Mouse (Mus musculus) MEL (cell line): ENCODE measurements around the gene Aptx. TPM values are rescaled to one million over a fixed set of nuclear protein-coding genes. Genes with fewer than 3 reads are reported as not detected.

Experiments used
- DNase-seq: peaks from one replicate; pipeline ENCODE4 v3.0.0; 2011; ENCODE audit warnings: low read depth, low spot score
- H3K27ac ChIP-seq: 2 replicates; pipeline ENCODE4 v1.5.1; 2012; ENCODE audit warnings: low read depth, mild to moderate bottlenecking, control low read depth, low read length, moderate library complexity; ENCODE audit not compliant: control insufficient read depth
- H3K27me3 ChIP-seq, 2 experiments: fragments of 150-350 bp in 1 of 2; sonication (generic) in 1 of 2; 2 replicates each; pipeline ENCODE4 v1.6.1; 2012; ENCODE audit warnings: low read length in 2 of 2, mild to moderate bottlenecking in 2 of 2, improper control_type of control experiment in 1 of 2, moderate library complexity in 1 of 2; ENCODE audit not compliant: insufficient read depth in 2 of 2, control insufficient read depth in 1 of 2
- H3K36me3 ChIP-seq, 2 experiments: 2 replicates each; pipeline ENCODE4 v1.6.1; 2012 to 2014; ENCODE audit warnings: low read length in 2 of 2, improper control_type of control experiment in 1 of 2, inconsistent platforms in 1 of 2, mild to moderate bottlenecking in 1 of 2; ENCODE audit not compliant: insufficient read depth in 2 of 2, control insufficient read depth in 1 of 2
- H3K4me1 ChIP-seq, 2 experiments: fragments of 150-350 bp in 1 of 2; sonication (generic) in 1 of 2; 2 replicates each; pipeline ENCODE4 v1.6.1; 2012; ENCODE audit warnings: low read length in 2 of 2, improper control_type of control experiment in 1 of 2, mild to moderate bottlenecking in 1 of 2; ENCODE audit not compliant: insufficient read depth in 2 of 2, control insufficient read depth in 1 of 2
- H3K4me3 ChIP-seq, 2 experiments: fragments of 150-350 bp in 1 of 2; sonication (generic) in 1 of 2; 2 replicates each; pipeline ENCODE4 v1.5.1; 2012; ENCODE audit warnings: low read depth in 2 of 2, low read length in 2 of 2, mild to moderate bottlenecking in 2 of 2, moderate library complexity in 2 of 2, control low read depth in 1 of 2, improper control_type of control experiment in 1 of 2; ENCODE audit not compliant: control insufficient read depth in 1 of 2, insufficient read depth in 1 of 2
- H3K79me2 ChIP-seq: 2 replicates; pipeline ENCODE4 v1.6.1; 2012; ENCODE audit warnings: mild to moderate bottlenecking, low read length, moderate library complexity; ENCODE audit not compliant: control insufficient read depth, poor library complexity, insufficient read depth
- H3K9ac ChIP-seq: 2 replicates; pipeline ENCODE4 v1.6.1; 2012; ENCODE audit warnings: low read depth, mild to moderate bottlenecking, control low read depth, low read length, moderate library complexity; ENCODE audit not compliant: control insufficient read depth, poor library complexity, severe bottlenecking
- H3K9me3 ChIP-seq: fragments of 150-350 bp; sonication (generic); replicated peaks from 2 replicates; pipeline ENCODE4 v1.6.1; 2012; ENCODE audit warnings: mild to moderate bottlenecking, low read length, improper control_type of control experiment, moderate library complexity; ENCODE audit not compliant: insufficient read depth
- CTCF ChIP-seq, 3 experiments: IDR thresholded peaks in 2 of 3; conservative IDR thresholded peaks in 1 of 3; 2 replicates each; pipeline ENCODE4 v1.5.1; 2011 to 2012; ENCODE audit warnings: low read length in 3 of 3, low read depth in 2 of 3, mild to moderate bottlenecking in 2 of 3, improper control_type of control experiment in 1 of 3, inconsistent platforms in 1 of 3, mixed read lengths in 1 of 3, moderate library complexity in 1 of 3; ENCODE audit not compliant: control insufficient read depth in 1 of 3, insufficient read depth in 1 of 3, poor library complexity in 1 of 3, severe bottlenecking in 1 of 3
- ELF1 ChIP-seq: IDR thresholded peaks from 2 replicates; pipeline ENCODE4 v1.6.1; 2014; ENCODE audit warnings: low read depth, mild to moderate bottlenecking, inconsistent platforms, low read length, improper control_type of control experiment, moderate library complexity
- ETS1 ChIP-seq: IDR thresholded peaks from 2 replicates; pipeline ENCODE4 v1.6.1; 2012; ENCODE audit warnings: low read depth, mild to moderate bottlenecking, inconsistent platforms, low read length, improper control_type of control experiment, moderate library complexity
- GATA1 ChIP-seq: IDR thresholded peaks from 2 replicates; pipeline ENCODE4 v1.6.1; 2011; ENCODE audit warnings: low read depth, low read length, improper control_type of control experiment
- HCFC1 ChIP-seq: IDR thresholded peaks from 2 replicates; pipeline ENCODE4 v1.6.1; 2012; ENCODE audit warnings: low read depth, mild to moderate bottlenecking, inconsistent platforms, low read length, improper control_type of control experiment, moderate library complexity
- JUND ChIP-seq: IDR thresholded peaks from 2 replicates; pipeline ENCODE4 v1.6.1; 2011; ENCODE audit warnings: low read depth, mild to moderate bottlenecking, improper control_type of control experiment, low read length
- KAT2A ChIP-seq: conservative IDR thresholded peaks from 2 replicates; pipeline ENCODE4 v1.6.1; 2012; ENCODE audit warnings: low read depth, low read length, improper control_type of control experiment, inconsistent platforms
- MAX ChIP-seq: IDR thresholded peaks from 2 replicates; pipeline ENCODE4 v1.6.1; 2011; ENCODE audit warnings: low read length, improper control_type of control experiment
- MAZ ChIP-seq: IDR thresholded peaks from 2 replicates; pipeline ENCODE4 v1.6.1; 2012; ENCODE audit warnings: low read depth, mild to moderate bottlenecking, inconsistent platforms, low read length, improper control_type of control experiment
- NRF1 ChIP-seq: IDR thresholded peaks from 2 replicates; pipeline ENCODE4 v1.6.1; 2014; ENCODE audit warnings: low read depth, mild to moderate bottlenecking, inconsistent platforms, low read length, improper control_type of control experiment, moderate library complexity; ENCODE audit not compliant: poor library complexity, insufficient read depth, severe bottlenecking
- POLR2AphosphoS2 ChIP-seq: IDR thresholded peaks from 2 replicates; pipeline ENCODE4 v1.6.1; 2011; ENCODE audit warnings: low read length, improper control_type of control experiment
- RAD21 ChIP-seq: IDR thresholded peaks from 2 replicates; pipeline ENCODE4 v1.6.1; 2011; ENCODE audit warnings: mild to moderate bottlenecking, low read depth, low read length, improper control_type of control experiment
- RCOR1 ChIP-seq: IDR thresholded peaks from 2 replicates; pipeline ENCODE4 v1.6.1; 2012; ENCODE audit warnings: low read depth, mild to moderate bottlenecking, inconsistent platforms, low read length, improper control_type of control experiment
- SIN3A ChIP-seq: IDR thresholded peaks from 2 replicates; pipeline ENCODE4 v1.6.1; 2012; ENCODE audit warnings: low read length, improper control_type of control experiment, inconsistent platforms
- UBTF ChIP-seq: IDR thresholded peaks from 2 replicates; pipeline ENCODE4 v1.6.1; 2012; ENCODE audit warnings: low read depth, mild to moderate bottlenecking, inconsistent platforms, low read length, improper control_type of control experiment, moderate library complexity, borderline replicate concordance; ENCODE audit not compliant: insufficient read depth
- USF1 ChIP-seq: IDR thresholded peaks from 2 replicates; pipeline ENCODE4 v1.6.1; 2014; ENCODE audit warnings: low read depth, mild to moderate bottlenecking, inconsistent platforms, low read length, improper control_type of control experiment, moderate library complexity
- ZC3H11A ChIP-seq: IDR thresholded peaks from 2 replicates; pipeline ENCODE4 v1.6.1; 2012; ENCODE audit warnings: low read depth, mild to moderate bottlenecking, inconsistent platforms, low read length, improper control_type of control experiment
- ZKSCAN1 ChIP-seq: IDR thresholded peaks from 2 replicates; pipeline ENCODE4 v1.6.1; 2012; ENCODE audit warnings: low read depth, mild to moderate bottlenecking, inconsistent platforms, low read length, improper control_type of control experiment, moderate library complexity
- ZNF384 ChIP-seq: IDR thresholded peaks from 2 replicates; pipeline ENCODE4 v1.6.1; 2012; ENCODE audit warnings: low read depth, mild to moderate bottlenecking, inconsistent platforms, low read length, improper control_type of control experiment
- polyA plus RNA-seq, 2 experiments: library from polyadenylated mRNA; stranded (reverse) in 1 of 2; unstranded in 1 of 2; fragments of >175 nt in 1 of 2; fragments of >200 nt in 1 of 2; gene quantifications; 2 replicates each; pipeline versions ENCODE4 v1.2.1 to v1.2.4; 2012; ENCODE audit warnings: low replicate concordance in 2 of 2, low read depth in 1 of 2; ENCODE audit not compliant: insufficient read length in 2 of 2, insufficient read depth in 1 of 2, missing spikeins in 1 of 2
- total RNA-seq: library from RNA; depleted of rRNA; stranded (reverse); fragments of 300-350 nt; gene quantifications from 2 replicates; pipeline ENCODE4 v1.2.3, GENCODE M21; 2012

Aptx gene
- total and polyA plus RNA-seq, 3 experiments: 18.8 to 19.8 TPM; not detected in 1

GRCm38 (mm10) chr4:40722011-40722666 is 19.1 kb upstream of the Aptx start, which contains the start of gene Dnaja1 (continued):
- TF ChIP-seq MAZ (peak; percentile 90), ETS1 (peak; percentile 57; the same call in 1 of the 2 replicates), CTCF (IDR thresholded peaks at IDR 0.05 in 2 of 3, conservative IDR thresholded peaks at IDR 0.05 in 1 of 3; ENCODE audit: control insufficient read depth in 1 of 3, insufficient read depth in 1 of 3, low read depth in 2 of 3, low read length in 3 of 3, poor library complexity in 1 of 3, severe bottlenecking in 1 of 3) (no peak)

GRCm38 (mm10) chr4:40720910-40721309 is 17.9 kb upstream of the Aptx start:
- Histone ChIP-seq H3K4me3 (no peak overlapping the region; a peak in 1 of 4 replicates), H3K4me1 (peaks cover 12 to 19% of the 10 kb centered on the region in 2 experiments), H3K27ac (no peak overlapping the region), H3K9ac (no peak overlapping the region), H3K79me2 (peaks cover 26% of the 10 kb centered on the region), H3K9me3 (no peaks in the 10 kb centered on the region), H3K36me3 (peaks cover 15 to 33% of the 10 kb centered on the region in 2 experiments), H3K27me3 (no peaks in the 10 kb centered on the region)
- no peak for DNase-seq
- TF ChIP-seq HCFC1 (no peak), JUND (no peak), KAT2A (no peak), POLR2AphosphoS2 (no peak), NRF1 (no peak), GATA1 (no peak), USF1 (no peak), RAD21 (no peak), ZC3H11A (no peak), MAX (no peak), ZKSCAN1 (no peak), UBTF (no peak), SIN3A (no peak), ZNF384 (no peak), RCOR1 (no peak), ELF1 (no peak)
